Comparison of ENCODE assay signal across 8 mouse cellular contexts in genomic region chr5:64159065-64159780, GRCm38 (mm10). TPM values are rescaled to one million over a fixed set of nuclear protein-coding genes. Genes with fewer than 3 reads are reported as not detected.
DNase-seq lines count a peak whose midpoint lies in the region; ATAC-seq and TF ChIP-seq lines count a peak whose summit lies in the region.

No protein-coding gene starts in this region.

- WGBS in kidney, adult 2 months = 7% methylated on average over 39 of the region's 39 CpGs
- WGBS in bone marrow, adult 2 months = under 1% methylated on average over 39 of the region's 39 CpGs
- WGBS in forebrain, embryonic 16.5 days = under 1% methylated on average over 39 of the region's 39 CpGs

- no peak overlapping the region for H3K27ac ChIP-seq in kidney, adult 2 months (ENCODE audit: insufficient read depth, low read depth, low read length)
- no peak overlapping the region; the same call in 1 of the 2 replicates for H3K27ac ChIP-seq in bone marrow, adult 2 months (ENCODE audit: control insufficient read depth, insufficient read depth, low read depth, low read length, poor library complexity)
- H3K27ac ChIP-seq in forebrain, embryonic 16.5 days (ENCODE audit: low read length) = no peak overlapping the region

- H3K4me2 ChIP-seq in forebrain, embryonic 16.5 days (ENCODE audit: low read length) = peak overlapping the region; percentile 100

- no peak for TF ChIP-seq CTCF in kidney, adult 2 months (conservative IDR thresholded peaks at IDR 0.05; ENCODE audit: insufficient read depth, insufficient read length, low read depth, low read length)
- no peak for TF ChIP-seq CTCF in bone marrow, adult 2 months (IDR thresholded peaks at IDR 0.05; ENCODE audit: control insufficient read depth, insufficient read depth, low read length)

- TF ChIP-seq POLR2A in kidney, adult 2 months (IDR thresholded peaks at IDR 0.05; ENCODE audit: low read depth, low read length) = no peak
- TF ChIP-seq POLR2A in bone marrow, adult 2 months (IDR thresholded peaks at IDR 0.05; ENCODE audit: borderline replicate concordance, control insufficient read depth, low read depth, low read length) = no peak

- no peaks in the 10 kb centered on the region for H3K27me3 ChIP-seq in kidney, adult 2 months (replicated peaks; ENCODE audit: control insufficient read depth, insufficient read depth, low read length)
- peaks cover 4% of the 10 kb centered on the region for H3K27me3 ChIP-seq in forebrain, embryonic 16.5 days (replicated peaks; ENCODE audit: control insufficient read depth, insufficient read depth, low read length)

- H3K9me3 ChIP-seq in forebrain, embryonic 16.5 days (ENCODE audit: control insufficient read depth, low read length) = no peaks in the 10 kb centered on the region

- peak; percentile 70 for ATAC-seq in forebrain, embryonic 16.5 days

- intact Hi-C loops in gastrocnemius, postnatal 14 days (cut with DNase I; ENCODE audit: low total_unique reads) = no loop called here

- peak overlapping the region; percentile 71 for H3K9ac ChIP-seq in forebrain, embryonic 16.5 days (replicated peaks; ENCODE audit: low read depth, low read length)

- no peak for DNase-seq in kidney, adult 2 months
- no peak for DNase-seq in kidney, postnatal 10 days
- peak; percentile 57 to 60 for DNase-seq in layer of hippocampus, postnatal 14 days (ENCODE audit: low spot score in 2 of 2)
- peak; percentile 5 for DNase-seq in lung, postnatal 14 days
- DNase-seq in right cerebral cortex, postnatal 36 days (ENCODE audit: low spot score in 2 of 2) = peak; percentile 58 to 62
- DNase-seq in gastrocnemius, postnatal 14 days = no peak

- peaks cover 10% of the 10 kb centered on the region for H3K4me1 ChIP-seq in kidney, adult 2 months (ENCODE audit: control insufficient read depth, insufficient read depth, low read length)
- H3K4me1 ChIP-seq in bone marrow, adult 2 months (ENCODE audit: control insufficient read depth, insufficient read depth, low read length) = peaks cover 6% of the 10 kb centered on the region; the same call in 1 of the 2 replicates
- H3K4me1 ChIP-seq in forebrain, embryonic 16.5 days (replicated peaks; ENCODE audit: control insufficient read depth, insufficient read depth, low read length) = peaks cover 13% of the 10 kb centered on the region

- H3K4me3 ChIP-seq in kidney, adult 2 months (ENCODE audit: insufficient read depth, low read depth, low read length) = peak overlapping the region; percentile 75
- peak overlapping the region; percentile 97 for H3K4me3 ChIP-seq in bone marrow, adult 2 months (replicated peaks; ENCODE audit: control insufficient read depth, low read depth, low read length)
- H3K4me3 ChIP-seq in forebrain, embryonic 16.5 days (replicated peaks; ENCODE audit: low read length) = peak overlapping the region; percentile 74

- H3K36me3 ChIP-seq in kidney, adult 2 months (ENCODE audit: control insufficient read depth, insufficient read depth, low read length) = no peaks in the 10 kb centered on the region
- no peaks in the 10 kb centered on the region for H3K36me3 ChIP-seq in forebrain, embryonic 16.5 days (ENCODE audit: control insufficient read depth, insufficient read depth)

RNA-seq across cellular contexts. Expression of gene Tbc1d1, which starts 3.1 kb away (rescaled TPM):
- 37.0 and 38.3 TPM in 2 replicates for polyA plus RNA-seq in kidney, adult 2 months (2012; rRNA removed)
- 5.2 and 10.3 TPM in 2 replicates for polyA plus RNA-seq in bone marrow, adult 2 months (2011; ENCODE audit: insufficient read depth, insufficient read length, low replicate concordance, missing spikeins)
- polyA plus RNA-seq in forebrain, embryonic 16.5 days (2015; fragmentation: Nextera tagmentation; extraction: Ambion mirVana) = 11.5 and 11.6 TPM in 2 replicates
- 10 to 100 TPM; 25.2 to 30.5 TPM for total RNA-seq in layer of hippocampus, postnatal 14 days (2021)
- total RNA-seq in gastrocnemius, postnatal 14 days (2021) = 10 to 100 TPM; 29.9 to 39.6 TPM

Comparison
In these comparisons a context has a peak if more than half of its experiments do, and no peak if none do; other contexts are left out.
1. DNase-seq: peak in layer of hippocampus, postnatal 14 days (2 of 2), lung, postnatal 14 days (single experiment) and right cerebral cortex, postnatal 36 days (2 of 2); none in kidney, adult 2 months (single experiment), kidney, postnatal 10 days (single experiment) and gastrocnemius, postnatal 14 days (single experiment).
2. Peak in every context shown above with its lines, with median percentiles within 50 percentile points of each other: H3K4me3 ChIP-seq.